Mouse (Mus musculus) thymus, adult 2 months (tissue): ENCODE measurements around the gene Eef1akmt3.

Experiments used
- CTCF ChIP-seq: fragments of 200-500 bp; IDR thresholded peaks from 2 replicates; pipeline ENCODE4 v1.5.1; 2012; ENCODE audit warnings: mild to moderate bottlenecking, control low read depth, low read length, moderate library complexity, borderline replicate concordance; ENCODE audit not compliant: control insufficient read depth, poor library complexity, insufficient read depth; ENCODE audit errors: extremely low read depth
- POLR2A ChIP-seq: fragments of 200-500 bp; IDR thresholded peaks from 2 replicates; pipeline ENCODE4 v1.6.1; 2012; ENCODE audit warnings: mild to moderate bottlenecking, low read length, control low read depth, moderate library complexity; ENCODE audit not compliant: control insufficient read depth, poor library complexity, insufficient read depth; ENCODE audit errors: extremely low read depth

GRCm38 (mm10) chr10:127070190-127071121 lies 29.1 kb upstream of the Eef1akmt3 start, which contains the start of gene Tspan31:
- TF ChIP-seq CTCF: no peak
- TF ChIP-seq POLR2A: no peak
